Mouse (Mus musculus) liver, adult (tissue): Measurements from ENCODE around the gene Nbeal2.

ENCODE experiments used
- GATA4 ChIP-seq: IDR thresholded peaks from 2 replicates; pipeline ENCODE4 v1.6.1; 2014; ENCODE audit warnings: mild to moderate bottlenecking, low read length; ENCODE audit not compliant: insufficient replicate concordance

Nbeal2 gene

DNA sequence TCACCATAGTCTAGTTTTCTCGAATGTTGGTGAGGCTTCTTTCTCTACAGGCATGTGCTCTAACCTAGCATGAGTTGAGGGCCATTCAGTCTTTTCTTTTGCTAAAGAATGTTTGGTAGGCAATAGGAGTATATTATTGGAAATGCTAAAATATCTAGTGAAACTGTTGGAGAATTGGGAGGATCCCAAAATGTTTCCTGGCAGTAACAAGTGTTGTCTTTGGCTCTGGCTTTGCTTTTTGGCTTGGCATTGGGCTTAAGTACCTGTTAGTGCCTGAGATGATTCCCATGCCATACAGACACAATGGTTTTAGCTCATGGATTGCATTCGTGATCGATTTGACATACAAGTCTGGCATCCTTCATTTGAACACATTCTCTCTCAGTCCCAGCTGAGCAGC lies 42.5 kb downstream of the Nbeal2 start:
- no peak for TF ChIP-seq GATA4

DNA sequence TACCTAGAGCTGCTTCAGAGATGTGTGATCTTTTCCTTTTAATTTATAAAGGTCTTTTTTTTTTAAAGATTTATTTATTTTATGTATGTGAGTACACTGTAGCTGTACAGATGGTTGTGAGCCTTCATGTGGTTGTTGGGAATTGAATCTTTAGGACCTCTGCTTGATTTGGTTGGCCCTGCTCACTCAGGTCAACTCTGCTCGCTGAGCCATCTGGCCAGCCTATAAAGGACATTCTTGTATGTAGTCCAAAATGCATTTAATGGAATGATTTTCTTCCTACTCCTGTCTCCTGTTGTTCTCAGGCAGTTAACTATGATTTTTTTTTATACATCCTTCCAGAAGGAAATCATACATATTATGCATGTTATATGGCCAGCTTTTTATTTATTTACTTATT lies 70.4 kb downstream of the Nbeal2 start:
- no peak for TF ChIP-seq GATA4

DNA sequence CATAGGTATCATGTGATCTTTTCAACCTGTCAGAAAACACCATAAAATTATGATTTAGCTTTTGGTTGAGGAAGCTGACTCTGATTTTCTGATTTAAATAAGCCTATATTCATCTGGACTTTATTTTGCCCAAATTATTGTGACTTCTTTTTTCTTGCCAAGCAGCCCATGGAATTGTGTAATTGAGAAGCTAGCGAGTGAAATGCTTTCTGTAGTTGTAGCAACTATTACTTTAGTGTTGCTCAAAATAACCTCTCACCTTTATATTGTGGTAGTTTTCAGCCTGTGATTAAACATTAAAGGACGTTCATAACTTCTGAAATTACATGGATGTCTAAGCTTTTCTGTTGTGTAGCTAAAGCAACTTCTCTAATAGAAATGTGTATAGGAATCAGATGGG lies 71.8 kb downstream of the Nbeal2 start:
- TF ChIP-seq GATA4 = no peak
